Mouse (Mus musculus) small intestine, adult 2 months (tissue): Measurements from ENCODE around the gene Rnase11.

ENCODE experiments used
- CTCF ChIP-seq: fragments of 200-500 bp; IDR thresholded peaks from 2 replicates; pipeline ENCODE4 v1.5.1; 2012; ENCODE audit warnings: low read depth, mild to moderate bottlenecking, control low read depth, inconsistent platforms, low read length, moderate library complexity, mixed read lengths; ENCODE audit not compliant: insufficient replicate concordance, insufficient read length; ENCODE audit errors: extremely low read depth
- POLR2A ChIP-seq: fragments of 200-500 bp; IDR thresholded peaks from 2 replicates; pipeline ENCODE4 v1.6.1; 2012; ENCODE audit warnings: low read depth, mild to moderate bottlenecking, control low read depth, inconsistent platforms, low read length, moderate library complexity

GRCm38 (mm10) chr14:51053176-51053575, 3.2 kb upstream of the Rnase11 start:
- TF ChIP-seq POLR2A = no peak
- no peak for TF ChIP-seq CTCF
